Mouse (Mus musculus) left cerebral cortex, postnatal 4 days (tissue): Measurements from ENCODE around the gene Hoxc5. TPM values are rescaled to one million over a fixed set of nuclear protein-coding genes. Genes with fewer than 3 reads are reported as not detected.

Source experiments
- DNase-seq: peaks from one replicate; pipeline ENCODE4 v3.0.0-alpha.2; 2022
- intact Hi-C: fragments of 180-260 bp; cut with DNase I; formaldehyde crosslinking; loops from one replicate; pipeline ENCODE4 v1.15.1; 2025
- total RNA-seq, 2 experiments: library from RNA; stranded (reverse); gene quantifications; 2 replicates each; pipeline ENCODE4 v1.2.3; 2021

The Hoxc5 gene
- total RNA-seq, 2 experiments from 2014 or later = not detected

GRCm38 (mm10) chr15:102966776-102967311 lies 399 bp upstream of the Hoxc5 start, which contains the start of gene Hoxc10:
Gene Hoxc10, plus strand, starts transcription at chr15:102966796.
- intact Hi-C loops = no loop called here
- DNase-seq = no peak

DNA sequence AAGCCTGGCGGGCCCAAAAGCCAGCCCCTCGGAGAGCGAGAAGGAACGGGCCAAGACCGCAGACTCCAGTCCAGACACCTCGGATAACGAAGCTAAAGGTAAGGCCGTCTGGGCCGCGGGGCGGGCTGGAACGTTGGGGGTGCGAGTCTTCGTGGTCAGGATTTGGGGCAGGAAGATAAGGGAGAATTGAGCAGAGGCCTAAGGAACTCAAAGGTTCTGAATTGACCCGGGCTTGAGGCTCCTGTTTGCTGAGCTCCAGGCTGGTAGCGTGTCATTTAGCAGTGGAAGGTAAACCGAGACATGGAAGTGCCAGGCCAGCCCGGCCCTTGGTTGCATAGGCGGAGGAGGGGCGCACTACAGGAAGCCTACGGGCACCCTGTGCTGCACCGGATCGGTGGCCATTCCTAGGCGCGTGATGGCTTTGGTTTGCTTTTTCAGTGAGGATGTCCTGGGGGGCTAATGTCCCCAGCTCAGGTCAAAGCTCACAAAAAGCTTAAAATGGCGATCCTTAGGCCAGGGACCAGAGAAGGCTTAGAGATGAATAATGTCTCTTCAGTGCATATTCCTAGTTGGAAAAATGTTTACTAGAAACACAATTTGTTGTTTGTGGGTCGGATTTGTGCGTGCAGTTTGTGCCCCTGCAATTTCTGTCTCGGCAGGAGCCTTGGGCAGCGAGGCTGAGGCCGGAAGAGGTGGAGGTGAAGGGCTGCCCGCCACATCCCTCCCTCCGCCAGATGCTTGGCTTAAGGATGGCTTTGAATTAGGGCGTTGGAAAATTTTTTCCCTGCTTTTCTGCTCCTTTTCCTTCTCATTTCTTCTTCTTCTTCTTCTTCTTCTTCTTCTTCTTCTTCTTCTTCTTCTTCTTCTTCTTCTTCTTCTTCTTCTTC lies 511 bp downstream of the Hoxc5 start:
- DNase-seq = no peak
- intact Hi-C loops = no loop called here

DNA sequence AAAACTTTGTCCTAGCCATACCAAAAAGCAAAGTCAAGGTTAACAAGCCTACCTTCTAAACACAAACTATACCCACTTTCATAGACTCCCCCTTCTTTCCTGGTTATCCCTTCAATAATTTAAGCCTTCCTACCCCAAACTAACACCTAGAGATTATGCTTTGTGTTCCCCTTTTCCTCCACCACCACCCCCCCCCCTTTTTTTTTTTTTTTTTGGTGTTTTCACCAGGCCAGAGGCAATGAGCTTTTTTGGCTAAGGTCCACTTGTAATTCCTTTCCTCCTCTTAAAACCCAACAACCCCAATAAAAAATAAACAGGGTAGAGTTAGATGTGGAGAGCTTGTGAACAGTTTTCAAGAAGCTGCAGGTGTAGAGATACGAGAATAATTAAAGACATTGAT lies 2.1 kb downstream of the Hoxc5 start:
- DNase-seq = no peak
- intact Hi-C loops = no loop called here

GRCm38 (mm10) chr15:102970740-102971139 lies 3.5 kb downstream of the Hoxc5 start:
- intact Hi-C loops = loop anchor here (5.0 kb wide), 1 partner anchor 213 kb away; no protein-coding TSS in a partner anchor
- no peak for DNase-seq

GRCm38 (mm10) chr15:102972254-102972653 lies 5.0 kb downstream of the Hoxc5 start:
- DNase-seq = no peak
- intact Hi-C loops = loop anchor here (5.0 kb wide), 1 partner anchor 215 kb away; no protein-coding TSS in a partner anchor

DNA sequence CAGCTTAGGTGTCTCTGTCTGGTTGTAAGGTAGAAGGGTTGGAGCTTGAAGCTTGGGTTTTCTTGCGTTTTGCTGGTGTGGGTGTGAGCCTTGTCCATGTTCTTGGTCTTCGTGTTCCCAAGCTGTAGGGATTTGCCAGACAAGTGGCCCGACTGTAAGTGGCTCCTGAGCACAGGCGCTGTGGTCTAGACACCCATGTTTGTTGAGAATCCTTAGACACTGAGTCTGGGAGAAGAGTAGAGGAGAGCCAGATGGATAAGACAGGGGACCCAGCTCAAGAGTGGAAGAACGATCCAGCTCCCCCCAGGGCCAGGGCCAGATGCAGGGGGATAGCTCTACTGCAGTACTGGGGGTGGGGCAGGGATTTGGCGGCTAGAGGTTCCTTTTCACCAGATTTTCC lies 5.5 kb downstream of the Hoxc5 start:
- no peak for DNase-seq
- intact Hi-C loops = loop anchor here (5.0 kb wide), 1 partner anchor 215 kb away; no protein-coding TSS in a partner anchor

DNA sequence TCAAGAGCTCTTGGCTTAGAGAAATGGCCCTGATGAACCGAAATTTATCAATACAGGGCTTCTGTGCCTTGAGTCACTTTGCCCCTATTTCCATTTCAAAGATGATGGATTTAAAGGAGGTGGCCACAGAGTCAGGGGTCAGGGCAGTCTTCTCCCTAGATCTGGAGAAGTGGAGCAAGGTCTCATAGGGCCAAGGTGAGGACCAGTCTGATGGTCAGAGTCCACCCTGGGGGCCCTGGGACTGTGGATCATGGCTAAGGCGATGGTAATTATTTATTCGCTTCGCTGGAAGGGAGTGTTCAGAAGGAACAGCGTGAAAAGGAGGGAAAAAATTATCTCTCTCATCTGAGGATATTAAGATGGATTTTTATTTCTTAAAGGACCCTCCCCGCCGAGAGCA lies 7.8 kb downstream of the Hoxc5 start:
- DNase-seq = no peak
- intact Hi-C loops = no loop called here

DNA sequence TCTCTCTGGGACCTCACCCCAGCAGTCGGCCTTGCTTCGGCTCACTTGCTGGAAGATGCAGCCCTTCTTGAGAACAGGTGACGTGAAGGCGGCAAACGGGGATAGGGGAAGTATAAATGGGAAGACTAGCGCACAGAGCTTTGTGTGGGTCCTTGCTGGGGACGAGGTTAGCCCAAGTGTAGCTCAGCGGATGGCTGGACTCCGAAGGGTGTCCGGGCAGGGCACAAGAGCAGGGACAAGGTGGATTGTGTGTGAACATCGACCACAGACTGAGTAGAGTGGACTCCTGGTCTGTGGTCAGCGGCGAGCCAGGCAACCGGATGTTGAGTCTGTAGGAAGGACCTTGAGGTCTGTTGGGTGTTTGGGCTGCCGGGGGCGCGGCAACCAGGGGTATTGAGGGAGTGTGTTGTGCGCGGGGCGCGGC lies 8.5 kb downstream of the Hoxc5 start:
- no peak for DNase-seq
- intact Hi-C loops = no loop called here

GRCm38 (mm10) chr15:102976171-102976570 lies 8.9 kb downstream of the Hoxc5 start, which contains the start of gene Hoxc9:
Gene Hoxc9, plus strand, starts transcription at chr15:102976439.
- no peak for DNase-seq
- intact Hi-C loops = no loop called here

DNA sequence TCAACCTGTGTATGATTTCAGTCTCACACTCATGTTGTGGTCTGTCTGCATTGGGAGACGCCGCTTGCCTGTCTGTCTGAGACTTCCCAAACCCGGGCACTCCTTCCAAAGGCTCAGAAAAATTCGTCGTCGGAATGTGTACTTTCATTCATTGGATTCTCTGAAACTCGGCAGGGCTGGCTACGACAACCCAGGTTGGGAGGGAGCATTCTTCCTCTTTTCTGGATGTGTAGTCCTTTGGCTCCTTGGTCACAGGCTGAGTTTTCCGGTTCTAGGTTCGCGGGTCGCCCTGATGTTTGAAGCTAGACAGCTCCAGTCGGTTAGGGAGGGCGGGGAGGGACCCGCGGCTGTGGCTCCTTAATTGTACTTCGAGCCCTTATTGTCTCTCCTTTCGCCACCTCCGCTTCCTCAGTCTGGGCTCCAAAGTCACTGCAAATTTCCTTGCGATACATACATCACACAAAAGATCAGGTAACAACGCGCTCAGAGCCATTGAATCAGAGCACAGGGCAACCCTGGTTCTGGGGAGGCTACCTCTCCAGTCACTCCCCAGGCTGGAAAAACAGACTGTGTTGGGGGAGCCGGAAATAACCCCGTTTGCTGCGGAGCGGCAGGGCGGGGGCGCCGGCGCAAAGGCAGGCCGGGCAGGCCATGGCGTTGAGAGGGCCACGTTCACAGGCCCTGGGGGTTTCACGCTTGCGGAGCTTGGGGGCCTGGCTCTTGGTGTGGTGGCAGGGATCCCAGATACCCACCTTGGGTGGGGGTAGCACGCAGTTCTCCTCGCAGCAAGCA lies 9.6 kb downstream of the Hoxc5 start:
- intact Hi-C loops = no loop called here

DNA sequence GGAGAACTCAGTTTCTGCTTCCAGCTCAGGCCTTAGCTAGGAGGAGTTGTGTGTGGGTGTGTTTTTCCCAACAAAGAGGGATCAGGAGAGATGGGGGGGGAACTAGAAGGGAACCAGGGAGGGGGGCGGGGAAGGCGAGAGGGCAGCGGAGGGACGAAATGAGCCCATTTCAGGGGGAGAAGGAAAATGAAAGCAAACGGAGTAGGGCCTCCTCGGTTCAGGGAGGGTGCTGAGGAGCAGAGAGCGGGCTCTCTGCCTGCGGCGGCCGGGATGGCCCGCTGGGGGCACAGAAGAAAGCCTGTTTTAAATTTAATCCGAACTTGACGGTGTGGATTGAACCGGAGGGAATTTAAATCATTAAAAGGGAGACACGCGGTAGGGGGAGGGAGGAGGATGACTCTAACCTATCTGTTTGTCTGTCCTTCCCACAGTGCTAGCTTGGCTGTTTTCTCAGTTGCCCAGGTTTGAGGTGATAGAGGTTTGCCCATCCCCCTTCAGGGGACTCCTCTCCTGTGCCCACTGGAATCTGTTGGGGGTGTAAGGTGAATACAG lies 10.3 kb downstream of the Hoxc5 start:
- DNase-seq = no peak
- intact Hi-C loops = no loop called here

More for the DNA sequence above, 9.6 kb downstream of the Hoxc5 start:
- DNase-seq = no peak

DNA sequence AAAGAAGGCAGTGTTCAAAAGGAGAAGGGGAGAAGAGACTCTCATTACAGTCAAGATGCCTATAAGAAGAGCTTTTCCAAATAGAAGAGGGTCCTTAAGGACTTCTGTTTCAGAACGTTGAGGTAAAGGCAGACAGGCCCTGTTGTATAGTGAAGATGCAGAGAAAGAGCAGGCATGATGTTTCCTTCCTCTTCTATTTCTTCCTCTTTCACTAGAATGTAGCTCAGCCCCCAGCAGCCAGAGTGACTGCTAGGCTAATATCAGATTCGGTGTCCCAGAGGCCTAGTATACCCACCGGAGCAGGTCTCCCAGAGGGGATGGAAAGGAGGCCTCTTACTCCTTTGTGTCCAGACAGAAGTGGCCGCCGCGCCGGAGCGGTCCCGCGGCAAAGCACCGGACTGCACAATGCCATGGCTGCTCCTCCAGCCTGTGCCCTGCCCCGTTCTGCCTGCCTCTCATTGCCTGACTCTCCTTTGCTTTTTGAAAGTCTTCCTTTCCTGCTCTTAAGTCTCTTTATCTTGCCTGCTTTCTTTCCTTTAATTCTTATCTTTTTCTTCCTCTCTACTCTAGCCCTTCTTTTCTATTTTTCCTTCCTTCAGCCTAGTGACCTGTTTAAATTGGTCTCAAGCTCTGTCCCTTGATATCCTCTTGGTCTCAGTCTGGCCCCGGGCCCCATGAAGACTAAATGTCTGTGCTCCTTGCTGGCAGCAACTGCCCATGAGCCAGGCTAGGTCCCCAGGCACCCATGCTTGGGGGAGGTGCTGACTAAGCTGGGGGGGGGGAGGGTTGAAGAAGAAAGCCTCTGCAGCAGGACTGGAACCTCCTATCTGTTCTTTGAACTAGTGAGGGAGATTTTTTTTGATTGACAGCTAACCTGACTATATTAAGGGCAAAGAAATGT lies 11.6 kb downstream of the Hoxc5 start:
- intact Hi-C loops = no loop called here
- no peak for DNase-seq

- intact Hi-C loops = loop anchor here (10.0 kb wide), 2 partner anchors 195 to 285 kb away; no protein-coding TSS in a partner anchor
- DNase-seq = no peak
Observed at GRCm38 (mm10) chr15:102979936-102980335, 12.7 kb downstream of the Hoxc5 start.

DNA sequence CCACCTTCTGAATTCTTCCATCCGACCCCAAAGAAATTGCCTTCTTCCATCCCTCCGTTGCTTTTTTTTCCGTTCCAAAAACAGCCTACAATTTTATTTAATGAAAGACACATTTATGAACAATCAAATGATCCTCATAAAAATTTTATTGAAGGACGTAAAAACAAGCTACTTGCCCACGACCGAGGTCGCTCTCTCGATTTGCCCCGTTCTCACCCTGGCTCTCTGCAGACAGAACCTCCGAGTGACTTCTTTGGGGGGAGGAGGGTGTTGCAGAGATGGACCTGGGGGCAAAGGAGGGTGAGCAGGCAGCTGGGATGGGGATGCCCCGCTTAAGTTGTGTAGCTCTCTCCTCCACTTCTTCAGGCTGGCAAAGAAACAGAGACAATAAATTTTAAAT lies 13.1 kb downstream of the Hoxc5 start:
- no peak for DNase-seq
- intact Hi-C loops = loop anchor here (10.0 kb wide), 2 partner anchors 194 to 286 kb away; no protein-coding TSS in a partner anchor

DNA sequence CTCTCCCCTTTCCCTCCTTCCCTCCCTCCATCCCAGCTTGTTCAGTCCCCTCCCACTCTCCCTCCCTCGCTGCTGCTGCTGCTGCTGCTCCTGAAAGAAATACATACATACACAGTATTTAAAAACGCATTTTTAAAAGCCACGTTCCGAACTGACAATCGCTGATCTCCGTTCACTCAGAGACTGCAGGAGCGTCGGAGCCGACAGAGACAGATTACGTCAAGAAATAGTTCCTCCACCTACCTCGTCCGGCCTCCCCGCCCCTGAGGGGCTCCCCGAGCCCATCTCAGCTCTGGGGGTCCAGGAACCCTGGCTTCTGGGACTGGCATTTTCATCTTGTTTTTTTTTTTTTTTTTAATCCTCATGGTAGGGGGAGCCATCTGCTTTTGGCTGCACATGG lies 13.7 kb downstream of the Hoxc5 start:
- intact Hi-C loops = loop anchor here (10.0 kb wide), 2 partner anchors 194 to 286 kb away; no protein-coding TSS in a partner anchor
- no peak for DNase-seq

- intact Hi-C loops = loop anchor here (10.0 kb wide), 2 partner anchors 193 to 287 kb away; no protein-coding TSS in a partner anchor
- no peak for DNase-seq
Observed at GRCm38 (mm10) chr15:102981379-102982288, 14.4 kb downstream of the Hoxc5 start.

- DNase-seq = no peak
- intact Hi-C loops = loop anchor here (10.0 kb wide), 2 partner anchors 191 to 289 kb away; no protein-coding TSS in a partner anchor
Observed at GRCm38 (mm10) chr15:102983716-102984115, 16.5 kb downstream of the Hoxc5 start.

- intact Hi-C loops = loop anchor here (10.0 kb wide), 2 partner anchors 190 to 290 kb away; no protein-coding TSS in a partner anchor
- no peak for DNase-seq
Observed at GRCm38 (mm10) chr15:102984521-102984920, 17.3 kb downstream of the Hoxc5 start.
